Mouse (Mus musculus) forelimb bud, embryonic 11.5 days (tissue): ENCODE measurements at regions not wholly inside any gene's neighbourhood (a gene's known extent, or its start where the extent isn't known, plus 50 kb on each side); places are given as distances from the start of the nearest gene placed in this dataset.
A peak's percentile ranks its signal among the peaks of the same experiment; 100 is the strongest.

ENCODE experiments used
- DNase-seq: peaks from one replicate; pipeline ENCODE4 v3.0.0-alpha.2; 2012; ENCODE audit warnings: low read depth, low spot score

DNA sequence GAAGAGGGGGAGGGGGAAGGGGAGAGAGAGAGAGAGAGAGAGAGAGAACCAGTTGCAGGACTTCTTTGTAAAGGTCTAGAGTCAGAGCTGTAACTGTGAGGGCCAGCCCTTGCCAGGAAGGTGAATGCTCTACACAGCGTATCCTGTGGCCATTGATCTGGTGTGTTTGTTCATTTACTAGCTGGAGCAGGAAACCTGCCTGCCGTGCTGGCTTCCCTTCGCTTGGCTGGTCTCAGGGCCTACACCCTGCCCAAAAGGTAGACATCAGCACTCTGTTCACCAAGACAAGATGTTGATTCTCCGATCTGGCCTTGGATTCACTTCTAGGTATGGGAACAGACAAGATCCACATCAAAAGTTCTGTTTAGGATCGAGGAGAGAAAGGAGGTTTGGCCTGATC is 87.5 kb upstream of the Haao start:
- DNase-seq = no peak

DNA sequence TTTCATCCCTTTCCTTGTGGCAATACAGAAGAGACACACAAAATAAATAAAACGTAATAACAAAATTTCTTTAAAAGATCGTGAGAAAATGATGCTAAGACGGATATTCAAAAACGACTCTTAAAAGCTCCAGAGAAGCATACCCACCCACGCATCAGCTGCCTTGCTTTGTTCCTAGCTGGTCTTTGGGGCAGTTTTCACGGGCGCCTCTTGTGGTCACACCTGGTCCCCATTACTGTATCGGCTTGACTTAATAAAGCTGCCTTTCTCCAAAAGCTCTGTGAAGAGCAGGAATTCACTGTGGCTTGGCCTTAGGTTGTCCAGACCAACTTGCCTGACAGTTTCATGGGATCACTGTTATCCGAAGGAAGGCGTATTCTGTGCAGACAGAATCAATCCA is 86.0 kb upstream of the Haao start:
- peak; percentile 79 for DNase-seq

DNA sequence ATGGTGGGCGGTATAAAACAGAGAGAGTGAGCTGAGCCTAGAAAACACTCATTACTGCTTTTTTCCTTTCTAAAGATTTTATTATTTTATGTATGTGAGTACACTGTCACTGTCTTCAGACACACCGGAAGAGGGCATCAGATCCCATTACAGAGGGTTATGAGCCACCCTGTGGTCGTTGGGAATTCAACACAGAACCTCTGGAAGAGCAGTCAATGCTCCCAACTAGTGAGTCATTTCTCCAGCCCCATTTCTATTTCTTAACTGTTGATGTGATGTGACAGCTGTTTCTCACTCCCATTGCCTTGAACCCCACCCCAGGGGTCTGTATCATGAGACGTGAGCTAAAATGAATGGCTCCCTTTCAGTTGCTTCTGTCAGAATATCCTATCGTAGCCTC is 82.6 kb upstream of the Haao start:
- no peak for DNase-seq

DNA sequence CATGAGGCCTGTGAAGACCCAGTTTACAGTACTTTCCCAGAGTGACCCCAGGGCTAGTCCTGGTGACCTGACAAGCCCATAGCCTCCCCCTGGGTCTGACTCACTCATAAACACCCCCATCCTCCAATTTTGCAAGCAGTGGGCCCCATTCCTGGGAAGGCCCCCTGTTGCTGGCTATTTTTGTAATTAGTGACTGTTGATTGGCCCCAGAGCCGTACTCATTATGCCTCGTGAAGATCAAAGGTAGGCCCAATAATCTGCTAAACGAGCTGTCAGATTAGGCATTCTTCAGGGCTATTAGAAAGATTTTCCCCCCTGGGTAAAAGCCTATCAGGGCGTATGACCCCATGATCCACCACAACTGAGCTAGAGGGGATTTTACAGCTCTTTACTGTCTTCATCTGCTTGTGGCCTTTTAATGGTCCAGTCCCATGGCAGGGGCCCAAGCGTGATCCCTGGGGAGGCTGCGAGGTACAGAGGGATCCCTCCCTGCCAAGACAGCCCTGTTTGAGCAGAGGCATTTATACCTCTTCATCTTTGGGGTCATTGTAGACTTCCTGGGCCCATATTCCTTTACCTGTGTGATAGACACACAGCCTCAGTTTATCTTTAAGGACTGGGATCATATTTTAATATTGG is 80.1 kb upstream of the Haao start:
- peak; percentile 59 for DNase-seq

DNA sequence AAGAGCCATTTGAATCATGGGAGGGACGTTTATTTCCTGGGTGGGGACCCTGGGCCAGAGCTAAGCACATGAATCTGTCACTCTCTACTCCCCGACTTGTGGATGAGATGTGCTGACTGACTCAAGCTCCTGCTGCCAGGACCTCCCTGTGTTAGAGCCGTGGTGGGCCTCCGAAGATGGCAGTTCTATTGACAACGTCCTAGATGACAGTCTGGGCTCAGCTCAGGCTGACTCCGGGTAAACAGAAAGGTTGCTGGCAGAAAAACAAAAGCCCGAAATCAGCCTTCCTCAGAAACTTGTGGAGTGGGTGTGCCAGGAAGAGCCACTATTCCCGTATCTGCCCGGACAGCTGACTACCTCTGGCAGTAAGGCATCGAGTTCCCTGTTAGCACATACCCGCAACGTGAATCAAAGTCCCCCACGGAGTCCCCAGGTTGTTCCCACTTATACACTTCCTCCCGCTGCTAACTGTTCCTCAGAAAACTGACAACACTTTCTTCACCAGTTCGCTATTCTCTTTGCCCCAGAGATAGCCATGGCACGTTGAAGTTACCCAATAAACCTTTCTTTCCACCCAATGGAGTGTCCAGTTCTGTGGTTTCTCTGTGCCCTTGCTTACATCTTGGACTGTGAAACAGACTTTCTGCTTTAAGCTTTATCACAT is 76.6 kb upstream of the Haao start:
- DNase-seq = no peak

DNA sequence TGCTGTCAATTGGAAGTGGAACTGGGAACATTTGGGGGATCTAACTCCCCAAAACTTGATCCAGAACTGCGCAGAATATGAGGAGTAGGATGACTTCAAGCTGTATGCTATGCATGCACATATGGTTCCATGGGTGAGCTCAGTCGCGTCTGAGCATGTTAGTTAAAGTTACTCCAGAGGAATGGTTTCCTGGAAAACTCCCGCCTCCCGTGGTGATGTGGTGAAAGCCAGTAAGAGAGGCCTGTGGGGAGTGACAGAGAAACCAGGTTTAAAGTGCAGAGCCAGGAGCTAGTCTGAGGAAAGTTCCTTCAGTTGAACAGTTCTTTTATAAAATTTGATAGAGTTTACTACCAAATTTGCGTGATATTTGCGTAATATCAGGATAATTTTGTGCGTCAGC is 73.1 kb upstream of the Haao start:
- no peak for DNase-seq

DNA sequence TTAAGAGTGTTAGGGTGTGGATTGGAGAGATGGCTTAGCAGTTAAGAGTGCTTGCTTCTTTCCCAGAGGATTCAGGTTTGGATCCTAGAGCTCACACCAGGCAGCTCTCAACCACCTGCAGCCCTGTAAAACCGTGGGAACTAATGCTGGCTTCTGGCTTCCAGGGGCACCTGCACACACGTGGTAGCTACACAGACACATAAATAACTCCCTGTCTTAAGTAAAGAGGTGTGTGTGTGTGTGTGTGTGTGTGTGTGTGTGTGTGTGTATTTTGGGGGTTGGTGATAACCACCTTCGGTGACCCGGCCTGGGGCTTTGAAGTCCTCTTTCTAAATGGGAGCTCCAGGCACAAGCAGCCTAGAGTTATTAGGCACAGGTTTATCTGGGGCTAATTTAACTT is 72.5 kb upstream of the Haao start:
- peak; percentile 55 for DNase-seq

DNA sequence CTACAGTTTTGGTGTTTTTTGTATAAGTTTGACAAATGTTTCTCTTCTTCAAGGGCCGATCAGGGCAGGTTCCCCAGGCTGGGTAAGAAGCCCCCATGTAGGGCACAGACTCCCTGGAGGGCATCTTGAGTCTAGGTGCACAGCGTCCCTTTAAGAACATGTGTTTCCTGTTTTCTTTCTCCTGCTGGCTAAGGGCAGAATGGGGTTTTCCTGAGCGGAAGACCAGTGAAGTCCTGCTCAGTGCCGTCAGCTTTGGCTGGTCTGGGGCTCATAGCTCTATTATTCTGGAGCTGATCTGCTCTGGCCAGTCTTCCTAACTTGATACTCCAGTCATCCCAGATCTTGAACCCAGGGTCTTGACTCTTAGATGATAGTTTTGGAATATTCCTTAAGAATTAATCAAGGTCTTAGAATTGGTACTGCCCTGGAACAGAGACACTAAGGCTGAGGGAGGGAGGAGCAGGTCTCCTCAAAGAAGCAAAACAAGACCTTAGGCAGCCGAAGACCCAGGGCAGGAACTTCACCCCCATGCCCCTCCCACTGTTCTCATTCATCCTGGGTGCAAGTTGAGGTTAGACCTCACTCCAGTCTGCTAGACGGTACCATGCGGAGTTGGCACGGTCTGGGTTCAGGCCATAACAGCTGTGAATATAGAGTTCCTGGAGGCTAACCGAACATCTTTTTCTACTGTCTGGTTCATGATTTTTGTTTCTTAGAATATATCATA is 70.8 kb upstream of the Haao start:
- DNase-seq = no peak

DNA sequence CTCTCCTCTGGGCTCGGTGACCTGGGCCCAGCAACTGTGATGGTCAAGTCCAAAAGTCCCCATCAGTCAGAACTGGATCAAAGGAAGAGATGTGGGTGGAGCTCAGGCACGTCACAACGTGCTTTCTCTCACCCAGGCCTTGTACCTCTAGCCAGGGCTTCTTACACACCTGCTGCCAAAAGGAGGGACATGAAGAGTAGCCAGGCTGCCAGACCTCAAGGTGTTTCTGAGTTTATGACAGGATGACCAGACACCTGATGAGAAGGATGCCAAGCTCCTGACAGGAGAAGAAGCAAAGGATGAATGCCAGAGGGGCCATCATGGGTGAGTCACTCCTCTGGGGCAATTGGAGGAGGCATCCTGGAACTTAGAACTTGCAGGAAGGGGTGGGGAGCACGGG is 70.0 kb upstream of the Haao start:
- no peak for DNase-seq

DNA sequence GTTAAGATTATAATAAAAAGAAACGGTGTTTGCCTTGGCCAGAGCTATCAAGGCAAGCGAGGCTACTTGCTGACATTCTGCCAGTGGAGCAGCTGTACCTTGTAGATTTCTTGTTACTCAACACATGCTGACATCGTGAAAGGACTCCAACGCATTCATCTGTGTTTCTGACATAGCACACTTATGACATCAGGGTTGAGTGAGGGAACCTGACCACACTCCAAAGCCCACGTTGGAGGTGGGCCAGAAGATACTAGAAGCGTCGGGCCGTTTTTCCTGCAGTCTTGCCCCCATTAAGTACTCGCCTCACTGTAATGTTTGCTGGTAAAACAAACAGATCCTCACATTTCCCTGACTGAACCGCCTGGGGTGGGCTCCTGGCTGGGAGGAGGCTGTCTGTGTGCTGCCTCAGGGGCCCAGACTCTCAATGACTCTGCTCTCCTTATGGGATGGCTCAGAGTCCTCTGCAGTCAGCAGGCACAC is 69.0 kb upstream of the Haao start:
- no peak for DNase-seq

DNA sequence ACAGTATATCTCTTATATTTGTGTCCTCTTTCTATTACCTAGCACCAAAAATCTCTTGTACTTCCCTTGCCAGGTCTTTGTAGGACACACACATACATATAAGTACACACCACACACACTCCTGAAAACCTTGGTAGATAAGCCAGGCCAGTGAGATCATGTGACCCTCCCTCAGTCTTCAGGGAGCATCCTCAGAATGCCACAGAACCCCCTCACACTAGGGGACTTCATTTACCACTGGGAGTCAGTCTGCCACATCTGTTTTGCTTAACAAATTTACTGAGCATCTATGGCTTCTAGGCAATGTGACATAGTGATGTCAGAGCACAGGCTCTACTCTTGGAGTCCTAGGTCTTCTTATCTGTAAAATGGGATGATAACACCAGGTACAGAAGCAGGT is 67.3 kb upstream of the Haao start:
- no peak for DNase-seq

DNA sequence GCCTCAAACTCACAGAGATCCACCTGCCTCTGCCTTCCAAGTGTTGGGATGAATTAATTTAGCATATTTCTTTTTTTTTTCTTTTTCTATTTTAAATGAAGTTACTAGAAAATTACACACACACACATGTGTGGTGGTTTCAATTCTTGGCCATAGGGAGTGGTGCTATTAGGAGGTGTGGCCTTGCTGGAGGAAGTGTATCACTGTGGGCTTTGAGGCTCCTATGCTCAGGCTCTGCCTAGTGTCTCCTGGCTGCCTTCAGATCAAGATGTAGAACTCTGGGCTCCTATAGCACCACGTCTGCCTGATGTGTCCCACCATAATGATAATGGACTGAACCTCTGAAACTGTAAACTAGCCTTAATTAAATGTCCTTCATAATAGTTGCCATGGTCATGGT is 66.8 kb upstream of the Haao start:
- DNase-seq = no peak

DNA sequence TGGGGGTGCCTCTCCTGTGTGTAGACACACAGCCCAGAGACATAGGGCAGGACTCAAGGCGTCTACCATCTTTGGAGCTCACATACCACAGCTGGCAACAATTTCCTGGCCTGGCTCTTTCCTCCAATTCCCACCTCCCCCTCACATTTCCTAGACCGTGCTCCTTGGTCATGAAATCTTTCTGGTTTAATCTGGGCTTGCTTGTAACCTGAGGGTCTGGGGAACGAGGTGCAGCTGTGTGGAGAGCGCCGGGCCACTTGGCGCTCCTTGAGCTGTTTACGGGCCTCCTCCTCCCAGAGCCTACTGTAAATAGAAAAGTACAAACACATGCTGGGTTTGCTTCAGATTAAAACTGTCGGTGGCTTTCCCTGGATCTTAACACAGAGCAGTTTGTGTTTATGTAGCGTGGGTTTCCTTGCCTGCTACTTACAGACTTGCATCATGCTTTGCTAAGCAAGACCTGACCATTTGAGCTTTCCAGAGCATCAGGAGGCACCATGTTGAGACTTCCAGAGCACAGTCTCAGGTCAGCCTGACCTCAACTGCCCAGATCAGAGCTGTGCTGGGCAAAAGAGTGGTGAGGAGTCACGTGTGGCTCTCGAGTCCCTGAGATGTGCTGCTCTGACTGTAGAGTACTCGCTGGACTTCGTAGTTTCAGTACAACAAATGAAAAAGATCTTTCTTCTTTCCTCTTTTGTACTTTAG is 66.1 kb upstream of the Haao start:
- DNase-seq = peak; percentile 95

DNA sequence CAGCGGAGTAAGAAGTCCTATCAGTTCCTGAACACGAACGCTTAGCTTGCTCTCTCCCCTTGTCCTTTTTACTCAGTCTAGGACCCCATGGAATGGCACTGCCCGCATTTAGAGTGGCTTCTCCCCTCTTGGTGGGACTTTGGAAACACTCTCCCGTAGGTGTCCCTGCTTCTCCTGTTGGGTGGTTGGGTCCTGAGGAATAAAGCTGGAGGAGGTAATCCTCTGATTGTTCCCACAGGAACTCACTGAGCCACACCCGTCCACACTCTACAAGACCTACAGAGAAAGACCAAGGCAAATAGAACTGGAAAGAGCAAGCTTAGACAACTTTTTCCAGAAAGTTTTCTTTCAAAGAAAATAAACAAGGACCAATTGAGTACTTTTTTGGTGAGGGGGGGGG is 64.7 kb upstream of the Haao start:
- no peak for DNase-seq

DNA sequence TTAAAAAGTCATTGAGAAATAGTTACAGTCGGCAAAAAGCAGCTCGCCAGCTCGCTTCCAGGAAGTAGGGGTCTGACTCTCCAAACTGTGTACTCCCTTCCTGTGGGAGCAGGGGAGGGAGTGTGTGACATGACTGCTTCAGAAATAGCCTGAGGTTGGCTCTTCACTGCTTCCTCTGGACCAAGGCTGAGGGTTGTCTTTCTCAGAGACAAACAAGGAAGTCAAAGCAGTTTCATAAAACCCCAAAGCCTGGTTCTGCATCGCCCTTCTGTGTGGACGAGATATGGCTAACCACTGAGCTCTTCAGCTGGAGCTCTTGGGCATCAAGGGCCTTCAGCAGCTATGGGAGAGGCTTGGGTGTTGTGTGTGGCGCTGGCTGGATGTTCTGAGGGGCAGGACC is 61.0 kb upstream of the Haao start:
- no peak for DNase-seq

DNA sequence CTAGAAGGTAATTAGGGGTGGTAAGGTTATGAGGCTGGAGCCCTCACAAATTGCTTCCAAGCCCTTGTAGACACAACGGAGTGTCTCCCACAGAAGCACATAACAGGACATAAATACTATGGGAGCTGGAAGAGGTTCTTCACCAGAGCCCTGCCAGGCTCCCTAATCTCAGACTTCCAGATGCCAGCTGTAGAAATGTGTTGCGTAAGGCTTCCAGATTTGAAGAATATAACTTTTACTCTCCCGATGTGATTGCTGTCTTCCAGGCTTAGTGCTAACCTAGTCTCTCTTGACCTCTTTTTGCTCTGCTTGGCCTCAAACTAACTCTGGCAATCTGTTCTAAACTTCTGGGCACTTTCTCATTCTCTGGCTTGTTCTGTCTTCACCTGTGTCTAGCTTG is 59.8 kb upstream of the Haao start:
- DNase-seq = no peak

DNA sequence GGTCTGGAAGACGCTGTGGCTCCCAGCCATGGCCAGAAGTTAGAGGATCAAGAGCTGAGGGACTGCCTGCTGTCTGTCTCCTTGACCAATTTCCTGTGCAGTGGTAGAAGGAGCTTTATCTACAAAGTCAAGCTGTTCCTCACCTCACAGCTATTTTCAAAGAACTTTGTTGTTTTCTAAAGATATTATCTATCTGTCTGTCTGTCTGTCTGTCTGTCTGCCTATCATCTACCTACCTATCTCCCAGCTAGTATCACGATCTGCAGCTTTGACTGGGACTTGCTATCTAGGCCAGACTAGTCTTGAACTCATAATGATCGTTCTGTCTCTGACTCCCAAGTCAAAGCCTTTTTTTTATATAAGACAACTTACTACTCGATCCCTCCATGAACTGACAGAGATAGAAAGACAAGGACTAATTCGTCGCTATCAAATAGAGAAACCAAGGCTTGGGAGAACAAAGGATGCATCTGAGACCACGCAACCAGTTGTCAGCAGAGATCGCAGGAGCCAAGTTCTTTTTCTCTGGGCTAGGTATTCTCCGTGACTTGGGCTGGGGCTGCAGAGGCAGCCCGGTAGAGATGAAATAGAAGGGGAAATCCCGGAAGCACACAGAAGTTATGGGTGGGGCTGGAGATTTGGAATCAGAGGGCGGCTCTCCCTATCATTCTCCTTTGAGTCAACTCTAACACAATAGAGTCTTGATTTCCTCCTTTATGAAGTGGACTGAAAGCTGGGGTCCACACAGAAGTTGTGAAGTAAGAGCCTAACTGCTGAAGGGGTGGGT is 59.2 kb upstream of the Haao start:
- DNase-seq = no peak

DNA sequence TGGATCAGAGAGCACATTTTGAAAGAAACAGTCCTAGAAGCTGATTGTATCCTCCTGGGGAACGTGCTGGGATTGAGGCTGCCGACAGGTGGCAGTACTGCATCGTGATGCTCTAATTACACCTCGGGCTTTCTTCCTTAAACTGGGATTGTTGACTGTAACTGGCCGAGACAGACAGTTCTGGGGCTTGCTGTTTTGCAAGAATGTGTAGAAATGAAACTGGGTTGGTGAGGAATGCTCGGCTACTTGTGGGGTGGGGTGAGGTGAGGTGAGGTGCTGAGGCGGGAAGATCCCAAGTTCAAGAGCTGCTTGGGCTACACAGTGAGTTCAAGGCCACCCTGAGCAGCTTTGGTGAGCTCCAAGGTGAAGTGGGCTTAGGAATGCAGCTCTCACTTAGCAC is 55.7 kb upstream of the Haao start:
- peak; percentile 93 for DNase-seq

DNA sequence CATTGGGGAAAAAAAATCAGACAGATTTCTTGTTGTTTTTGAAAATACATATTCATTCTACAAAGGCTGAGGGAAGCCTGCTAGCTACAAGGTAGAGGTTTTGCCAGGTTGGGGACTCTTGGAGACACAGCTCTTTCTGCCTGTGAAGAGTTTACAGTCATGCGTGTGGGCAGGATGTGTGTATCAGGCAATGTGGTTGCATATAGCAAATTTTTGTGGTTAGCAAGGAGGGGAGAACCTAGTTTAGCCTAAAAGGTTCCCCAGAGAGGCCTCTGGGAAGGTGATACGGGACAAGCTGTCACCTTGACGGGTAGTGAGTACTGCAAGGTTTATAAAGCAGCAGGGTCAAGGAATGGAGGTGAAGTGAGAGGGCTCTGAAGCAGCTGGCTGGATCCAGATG is 54.8 kb upstream of the Haao start:
- DNase-seq = no peak

DNA sequence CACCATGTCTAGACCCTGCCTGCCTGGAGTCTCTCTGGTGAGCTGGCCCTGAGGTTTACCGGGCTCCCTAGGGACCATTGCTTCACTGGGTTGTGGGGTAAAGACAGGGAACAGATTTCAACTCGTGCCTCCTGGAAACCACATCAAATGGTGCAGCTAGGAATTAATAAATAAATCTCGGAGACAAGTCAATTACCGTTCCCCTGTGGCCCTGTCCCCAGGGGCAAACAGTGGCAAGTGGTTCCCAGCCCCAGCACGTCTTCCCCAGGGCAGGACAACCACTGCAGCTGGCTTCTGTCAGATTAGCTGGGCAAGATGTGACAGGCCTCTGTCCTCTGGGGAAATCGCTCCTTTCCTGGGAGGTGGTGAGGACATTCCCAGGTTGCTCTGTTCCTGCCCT is 54.3 kb upstream of the Haao start:
- DNase-seq = no peak

DNA sequence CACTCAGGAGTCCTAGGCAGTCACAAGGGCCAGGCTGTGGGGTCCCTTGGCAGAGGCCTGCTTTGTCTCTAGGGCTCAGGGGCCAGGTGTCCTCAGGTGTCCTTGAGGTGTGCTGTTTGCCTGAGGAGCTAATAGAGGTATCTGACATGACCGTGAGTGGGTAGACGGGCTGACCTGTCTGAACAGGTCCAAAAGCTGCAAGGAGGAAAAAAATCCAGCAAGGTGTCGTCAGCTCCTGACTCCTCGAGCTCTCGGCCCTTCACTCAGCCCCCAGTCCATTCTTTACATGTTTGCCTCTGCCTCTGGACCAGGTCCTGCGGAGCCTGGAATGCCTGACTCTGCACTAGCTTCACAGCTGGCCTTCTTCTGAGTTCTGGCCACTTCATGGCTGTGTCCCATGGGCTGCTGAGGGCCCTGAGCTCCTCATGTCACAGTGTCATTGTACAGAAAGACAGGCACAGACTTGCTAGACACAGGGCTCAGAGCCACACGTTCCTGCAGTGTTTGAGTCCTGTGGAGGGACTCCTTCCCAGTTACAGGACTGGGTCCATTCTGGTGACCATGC is 51.9 kb upstream of the Haao start:
- DNase-seq = no peak
